Mouse (Mus musculus): ENCODE results near the gene Ifna1. TPM values are rescaled to one million over a fixed set of nuclear protein-coding genes. Genes with fewer than 3 reads are reported as not detected.

Gene Ifna1
- total and polyA plus RNA-seq, 3 experiments = not detected

DNA sequence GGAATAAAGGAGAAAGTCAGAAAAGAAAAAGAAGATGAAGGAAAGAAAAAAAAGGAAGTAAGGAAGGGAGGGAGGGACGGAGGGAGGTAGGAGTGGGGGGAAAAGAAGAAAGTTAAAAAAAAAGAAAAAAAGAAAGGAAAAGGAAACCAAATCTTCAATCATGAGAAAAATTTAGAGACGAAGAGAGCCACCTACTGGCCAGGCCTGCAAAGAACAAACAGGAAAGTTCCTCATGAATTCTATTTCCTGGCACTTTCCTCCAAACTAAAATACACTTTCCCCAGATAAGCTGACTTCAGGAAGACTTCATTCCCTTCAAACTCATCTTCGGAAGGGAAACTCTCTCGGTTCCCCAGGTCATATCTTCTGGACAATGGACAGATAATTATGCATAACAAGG is 19.4 kb upstream of the Ifna1 start:
- Histone ChIP-seq H3K9ac (ENCODE audit: control insufficient read depth, low read depth, low read length, poor library complexity, severe bottlenecking) (no peak overlapping the region), H3K4me3 (ENCODE audit: control insufficient read depth in 1 of 2, insufficient read depth in 1 of 2, low read depth in 2 of 2, low read length in 2 of 2) (no peak overlapping the region)
- peak; percentile 48 for DNase-seq (ENCODE audit: low read depth, low spot score)
- TF ChIP-seq RAD21 (IDR thresholded peaks at IDR 0.05; ENCODE audit: low read depth, low read length) (peak; percentile 38), MYC (IDR thresholded peaks at IDR 0.05; ENCODE audit: low read depth, low read length) (no peak), NELFE (IDR thresholded peaks at IDR 0.05; ENCODE audit: low read depth, low read length) (no peak), POLR2AphosphoS2 (IDR thresholded peaks at IDR 0.05; ENCODE audit: low read length) (no peak), ETS1 (IDR thresholded peaks at IDR 0.05; ENCODE audit: low read depth, low read length) (0 out of 2 replicates have a peak, but pooled peaks have one; percentile 9), CHD1 (IDR thresholded peaks at IDR 0.05; ENCODE audit: low read depth, low read length) (no peak), ZKSCAN1 (IDR thresholded peaks at IDR 0.05; ENCODE audit: low read depth, low read length) (no peak), ZMIZ1 (IDR thresholded peaks at IDR 0.05; ENCODE audit: low read depth, low read length) (no peak), RCOR1 (IDR thresholded peaks at IDR 0.05; ENCODE audit: low read depth, low read length) (no peak), MAFK (IDR thresholded peaks at IDR 0.05; ENCODE audit: borderline replicate concordance, low read depth, low read length) (no peak), USF2 (IDR thresholded peaks at IDR 0.05; ENCODE audit: borderline replicate concordance in 1 of 2, insufficient read depth in 1 of 2, low read depth in 1 of 2, low read length in 2 of 2) (no peak), USF1 (IDR thresholded peaks at IDR 0.05; ENCODE audit: low read depth, low read length) (no peak), NRF1 (IDR thresholded peaks at IDR 0.05; ENCODE audit: insufficient read depth, low read depth, low read length, poor library complexity, severe bottlenecking) (no peak), UBTF (IDR thresholded peaks at IDR 0.05; ENCODE audit: borderline replicate concordance, insufficient read depth, low read depth, low read length) (no peak), CHD2 (IDR thresholded peaks at IDR 0.05; ENCODE audit: low read length) (no peak), E2F4 (IDR thresholded peaks at IDR 0.05; ENCODE audit: borderline replicate concordance, low read depth, low read length) (no peak), EP300 (IDR thresholded peaks at IDR 0.05; ENCODE audit: low read depth in 1 of 2, low read length in 2 of 2) (no peak), KAT2A (conservative IDR thresholded peaks at IDR 0.05; ENCODE audit: low read depth, low read length) (no peak), MEF2A (IDR thresholded peaks at IDR 0.05; ENCODE audit: extremely low read depth, insufficient replicate concordance, low read depth, low read length, poor library complexity, severe bottlenecking) (no peak), MAZ (IDR thresholded peaks at IDR 0.05; ENCODE audit: low read depth, low read length) (no peak), ELF1 (IDR thresholded peaks at IDR 0.05; ENCODE audit: low read depth, low read length) (no peak), HCFC1 (IDR thresholded peaks at IDR 0.05; ENCODE audit: low read depth, low read length) (no peak), TBP (IDR thresholded peaks at IDR 0.05; ENCODE audit: low read depth, low read length) (no peak), JUND (IDR thresholded peaks at IDR 0.05; ENCODE audit: low read depth, low read length) (peak; percentile 50; the same call in 1 of the 2 replicates), MXI1 (IDR thresholded peaks at IDR 0.05; ENCODE audit: low read depth, low read length) (no peak), CTCF (IDR thresholded peaks at IDR 0.05 in 2 of 3, conservative IDR thresholded peaks at IDR 0.05 in 1 of 3; ENCODE audit: control insufficient read depth in 1 of 3, insufficient read depth in 1 of 3, low read depth in 2 of 3, low read length in 3 of 3, poor library complexity in 1 of 3, severe bottlenecking in 1 of 3) (peak in 2 of 3 experiments; percentile 57 to 76; a peak in 4 of 6 replicates), ZC3H11A (IDR thresholded peaks at IDR 0.05; ENCODE audit: low read depth, low read length) (no peak; the same call in 1 of the 2 replicates), GATA1 (IDR thresholded peaks at IDR 0.05; ENCODE audit: low read depth, low read length) (no peak), POLR2AphosphoS5 (IDR thresholded peaks at IDR 0.05; ENCODE audit: borderline replicate concordance, low read depth, low read length) (no peak), ZNF384 (IDR thresholded peaks at IDR 0.05; ENCODE audit: low read depth, low read length) (peak; percentile 83), MAX (IDR thresholded peaks at IDR 0.05; ENCODE audit: low read length) (no peak), TAL1 (IDR thresholded peaks at IDR 0.05; ENCODE audit: low read length) (no peak), TCF12 (IDR thresholded peaks at IDR 0.05; ENCODE audit: low read depth, low read length) (no peak; the same call in 1 of the 2 replicates), SIN3A (IDR thresholded peaks at IDR 0.05; ENCODE audit: low read length) (no peak), SMC3 (IDR thresholded peaks at IDR 0.05; ENCODE audit: low read depth, low read length) (peak; percentile 27), MYB (IDR thresholded peaks at IDR 0.05; ENCODE audit: low read depth, low read length) (no peak), POLR2A (IDR thresholded peaks at IDR 0.05; ENCODE audit: control insufficient read depth in 1 of 2, insufficient read depth in 1 of 2, low read depth in 1 of 2, low read length in 2 of 2, poor library complexity in 1 of 2) (no peak), GABPA (IDR thresholded peaks at IDR 0.05; ENCODE audit: low read depth, low read length) (no peak)

More for the DNA sequence above, 19.4 kb upstream of the Ifna1 start:
- no peak overlapping the region for H3K27ac ChIP-seq (ENCODE audit: control insufficient read depth, low read depth, low read length)
- H3K27me3 ChIP-seq (ENCODE audit: control insufficient read depth in 1 of 2, insufficient read depth in 2 of 2, low read length in 2 of 2) = peaks cover 5 to 11% of the 10 kb centered on the region in 2 experiments
- H3K79me2 ChIP-seq (ENCODE audit: control insufficient read depth, insufficient read depth, low read length, poor library complexity) = no peaks in the 10 kb centered on the region
- no peaks in the 10 kb centered on the region for H3K9me3 ChIP-seq (replicated peaks; ENCODE audit: insufficient read depth, low read length)
- no peaks in the 10 kb centered on the region for H3K4me1 ChIP-seq (ENCODE audit: control insufficient read depth in 1 of 2, insufficient read depth in 2 of 2, low read length in 2 of 2)
- no peaks in the 10 kb centered on the region for H3K36me3 ChIP-seq (ENCODE audit: control insufficient read depth in 1 of 2, insufficient read depth in 2 of 2, low read length in 2 of 2)

Data from MEL (cell line).